Mouse (Mus musculus) embryonic facial prominence, embryonic 13.5 days (tissue): ENCODE measurements around the gene Als2cr12. TPM values are rescaled to one million over a fixed set of nuclear protein-coding genes. Genes with fewer than 3 reads are reported as not detected.

Source experiments
- ATAC-seq: fragments of 200-750 bp; cut with Nextera tagmentation; 2 replicates; pipeline ENCODE4 v1.8.0; 2017; ENCODE audit warnings: low read depth; ENCODE audit not compliant: insufficient number of reproducible peaks, insufficient read depth, low FRiP score, low TSS enrichment
- H3K27ac ChIP-seq: fragments of 300-500 bp; sonication (generic); 2 replicates; pipeline ENCODE4 v1.5.1; 2015; ENCODE audit warnings: moderate library complexity, mild to moderate bottlenecking, inconsistent platforms
- H3K27me3 ChIP-seq: fragments of 300-500 bp; sonication (generic); 2 replicates; pipeline ENCODE4 v1.6.1; 2015; ENCODE audit warnings: mild to moderate bottlenecking, inconsistent platforms
- H3K36me3 ChIP-seq: fragments of 300-500 bp; sonication (generic); 2 replicates; pipeline ENCODE4 v1.6.1; 2015; ENCODE audit warnings: mild to moderate bottlenecking, inconsistent platforms
- H3K4me1 ChIP-seq: fragments of 300-500 bp; sonication (generic); 2 replicates; pipeline ENCODE4 v1.6.1; 2015; ENCODE audit warnings: inconsistent platforms
- H3K4me2 ChIP-seq: fragments of 300-500 bp; sonication (generic); 2 replicates; pipeline ENCODE4 v1.6.1; 2015; ENCODE audit warnings: moderate library complexity, mild to moderate bottlenecking, inconsistent platforms
- H3K4me3 ChIP-seq: fragments of 300-500 bp; sonication (generic); 2 replicates; pipeline ENCODE4 v1.5.1; 2015; ENCODE audit warnings: mild to moderate bottlenecking, inconsistent platforms
- H3K9ac ChIP-seq: fragments of 300-500 bp; sonication (generic); 2 replicates; pipeline ENCODE4 v1.6.1; 2015; ENCODE audit warnings: mild to moderate bottlenecking, inconsistent platforms
- H3K9me3 ChIP-seq: fragments of 300-500 bp; sonication (generic); 2 replicates; pipeline ENCODE4 v1.6.1; 2016; ENCODE audit warnings: inconsistent platforms
- WGBS: fragments of 180-500 bp; shearing (Covaris S2); methylation state at CpG from one replicate; pipeline ENCODE4 v1.1.7; 2015; ENCODE audit warnings: mixed read lengths; 5-methylcytosine and 5-hydroxymethylcytosine counted together
- polyA plus RNA-seq: library from polyadenylated mRNA; unstranded; fragments of >200 nt; fragmentation: Nextera tagmentation; extraction: Ambion mirVana; gene quantifications from 2 replicates; pipeline ENCODE4 v1.2.1, GENCODE M21; 2015

The Als2cr12 gene
- polyA plus RNA-seq, 1 experiment from 2014 or later, result not detected

DNA sequence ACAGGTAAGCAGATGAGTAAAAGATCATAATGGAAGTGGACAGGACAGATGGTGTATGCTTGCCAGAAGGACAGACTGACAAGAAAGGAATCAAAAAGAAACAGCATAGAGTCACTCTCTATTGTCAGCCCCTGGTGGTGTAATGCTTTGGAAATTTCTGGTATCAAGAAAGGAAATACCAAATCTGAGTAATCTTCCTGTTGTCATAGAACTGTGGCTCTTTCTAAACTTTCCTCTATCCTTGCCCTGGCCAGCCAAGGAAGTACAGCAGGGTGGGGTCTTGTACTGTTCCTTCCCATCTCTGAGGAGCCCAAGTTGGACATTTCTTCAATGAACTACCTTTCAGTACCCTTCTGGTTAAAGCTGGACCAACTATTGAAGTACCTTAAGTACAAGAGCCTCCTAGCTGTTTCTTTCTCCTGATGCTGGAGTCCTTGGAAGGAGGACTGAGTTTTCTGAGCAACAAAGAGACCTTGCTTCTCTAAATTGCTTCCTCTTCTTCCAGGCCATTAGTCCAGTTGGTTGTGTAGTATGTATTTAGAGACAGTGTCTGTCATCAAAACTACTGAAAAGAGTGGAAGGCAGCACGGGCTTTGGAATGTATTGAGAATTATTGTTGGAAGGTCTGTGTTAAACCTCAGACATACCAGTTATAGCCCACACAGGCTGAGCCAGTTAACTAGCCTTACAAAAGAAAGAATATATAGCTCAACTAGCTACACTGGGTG is 31.4 kb upstream of the Als2cr12 start:
- Histone ChIP-seq H3K27me3 (no peaks in the 10 kb centered on the region), H3K27ac (no peak overlapping the region), H3K4me2 (no peak overlapping the region), H3K9ac (no peak overlapping the region), H3K9me3 (no peaks in the 10 kb centered on the region), H3K4me3 (no peak overlapping the region), H3K36me3 (peaks cover 60% of the 10 kb centered on the region), H3K4me1 (peaks cover 9% of the 10 kb centered on the region)
- ATAC-seq, result no peak
- WGBS, result 87% methylated on average over 1 of the region's 1 CpGs

- Histone ChIP-seq H3K9ac (no peak overlapping the region), H3K4me2 (no peak overlapping the region), H3K4me3 (no peak overlapping the region), H3K27ac (no peak overlapping the region), H3K27me3 (no peaks in the 10 kb centered on the region), H3K36me3 (peaks cover 49% of the 10 kb centered on the region), H3K9me3 (no peaks in the 10 kb centered on the region), H3K4me1 (peaks cover 9% of the 10 kb centered on the region)
- 82% methylated on average over 5 of the region's 5 CpGs for WGBS
- ATAC-seq, result no peak
Observed at GRCm38 (mm10) chr1:58725767-58726166, 30.0 kb upstream of the Als2cr12 start.

DNA sequence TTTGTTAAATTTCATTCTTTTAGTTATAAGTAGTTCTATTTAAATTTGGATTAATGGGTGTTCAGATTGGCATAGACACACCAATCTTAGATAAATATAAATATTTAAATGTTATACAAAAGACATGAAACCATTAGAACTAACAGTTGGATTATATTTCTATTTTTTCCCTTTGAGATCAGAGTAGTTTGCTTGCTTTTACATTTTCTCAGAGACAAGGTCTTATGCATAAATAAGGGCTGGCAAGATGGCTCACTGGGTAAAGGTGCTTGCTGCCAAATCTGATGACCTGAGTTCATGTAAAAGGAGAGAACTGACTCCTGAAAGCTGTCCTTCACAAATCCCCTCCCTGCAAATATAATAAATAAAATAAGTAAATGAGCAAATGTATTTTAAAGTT is 29.3 kb upstream of the Als2cr12 start:
- Histone ChIP-seq H3K27me3 (no peaks in the 10 kb centered on the region), H3K4me3 (no peak overlapping the region), H3K4me2 (no peak overlapping the region), H3K4me1 (peaks cover 11% of the 10 kb centered on the region), H3K9me3 (no peaks in the 10 kb centered on the region), H3K36me3 (peaks cover 48% of the 10 kb centered on the region), H3K27ac (no peak overlapping the region), H3K9ac (no peak overlapping the region)
- ATAC-seq, result no peak

DNA sequence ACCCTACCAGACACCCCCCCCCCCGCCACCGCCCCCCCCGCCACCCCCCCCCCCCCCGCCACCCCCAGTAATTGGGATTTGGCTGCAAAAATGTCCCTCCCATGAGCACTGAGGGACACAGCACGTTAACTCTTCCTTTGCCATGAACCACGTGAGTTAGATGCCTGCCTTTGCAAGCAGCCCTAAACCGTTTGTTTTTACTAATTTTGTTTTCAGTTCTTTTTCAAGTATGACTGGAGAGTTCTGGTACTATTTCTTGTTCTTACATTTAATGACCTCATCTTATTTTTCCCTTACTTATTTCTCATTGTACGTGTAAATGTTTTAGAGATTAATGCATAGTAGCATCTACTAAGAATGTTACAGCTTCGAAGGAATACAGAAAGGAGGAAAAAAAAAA is 28.7 kb upstream of the Als2cr12 start:
- no peak for ATAC-seq
- Histone ChIP-seq H3K4me2 (no peak overlapping the region), H3K4me3 (no peak overlapping the region), H3K27ac (no peak overlapping the region), H3K4me1 (peaks cover 16% of the 10 kb centered on the region), H3K9me3 (no peaks in the 10 kb centered on the region), H3K36me3 (peaks cover 48% of the 10 kb centered on the region), H3K9ac (no peak overlapping the region), H3K27me3 (no peaks in the 10 kb centered on the region)
- 39% methylated on average over 9 of the region's 9 CpGs for WGBS

DNA sequence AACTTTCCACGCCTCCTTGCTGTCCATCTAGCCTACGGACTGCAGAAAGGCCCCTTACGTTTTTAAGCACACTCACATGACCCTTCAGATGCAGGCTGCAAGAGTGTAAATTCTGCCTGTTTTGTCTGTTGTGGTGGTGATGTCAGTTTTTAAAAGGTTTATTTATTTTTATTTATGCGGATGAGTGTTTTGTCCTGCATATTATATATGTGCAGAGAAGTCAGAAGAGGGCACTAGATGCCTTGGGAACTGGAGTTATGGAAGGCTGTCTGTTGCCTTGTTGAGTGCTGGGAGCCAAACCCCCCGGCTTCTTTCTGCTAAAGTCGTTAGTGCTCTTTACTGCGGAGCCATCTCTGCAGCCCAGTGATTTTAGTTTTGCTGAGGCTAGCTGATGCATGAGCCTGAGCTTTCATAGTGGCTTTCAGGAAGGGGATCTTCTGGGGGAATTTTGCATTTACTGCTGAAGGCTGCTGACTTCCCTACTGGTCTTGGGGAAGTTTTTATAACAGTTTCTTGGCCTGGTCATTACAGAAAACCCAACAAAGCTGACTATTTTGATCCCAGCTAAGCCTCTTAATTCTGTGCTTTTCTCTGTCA is 28.1 kb upstream of the Als2cr12 start:
- ATAC-seq, result no peak
- H3K4me2 ChIP-seq, result peak overlapping the region; percentile 14; the same call in 1 of the 2 replicates
- H3K27ac ChIP-seq, result 0 out of 2 replicates have a peak overlapping the region, but pooled peaks have one; percentile 28

GRCm38 (mm10) chr1:58723062-58723808 is 27.4 kb upstream of the Als2cr12 start:
- Histone ChIP-seq H3K27me3 (no peaks in the 10 kb centered on the region), H3K9me3 (no peaks in the 10 kb centered on the region), H3K4me3 (no peak overlapping the region), H3K27ac (no peak overlapping the region), H3K9ac (no peak overlapping the region), H3K36me3 (peaks cover 44% of the 10 kb centered on the region), H3K4me1 (peaks cover 19% of the 10 kb centered on the region), H3K4me2 (no peak overlapping the region)
- no peak for ATAC-seq
- WGBS, result 56% methylated on average over 7 of the region's 7 CpGs

More for the DNA sequence above, 28.1 kb upstream of the Als2cr12 start:
- H3K4me3 ChIP-seq, result no peak overlapping the region
- 61% methylated on average over 7 of the region's 7 CpGs for WGBS
- H3K9ac ChIP-seq, result no peak overlapping the region
- peaks cover 18% of the 10 kb centered on the region for H3K4me1 ChIP-seq
- no peaks in the 10 kb centered on the region for H3K27me3 ChIP-seq
- H3K9me3 ChIP-seq, result no peaks in the 10 kb centered on the region
- H3K36me3 ChIP-seq, result peaks cover 48% of the 10 kb centered on the region

- Histone ChIP-seq H3K36me3 (peaks cover 41% of the 10 kb centered on the region), H3K4me3 (no peak overlapping the region), H3K4me2 (no peak overlapping the region), H3K27ac (no peak overlapping the region), H3K9ac (no peak overlapping the region), H3K4me1 (peaks cover 19% of the 10 kb centered on the region), H3K27me3 (no peaks in the 10 kb centered on the region), H3K9me3 (no peaks in the 10 kb centered on the region)
- no peak for ATAC-seq
- 86% methylated on average over 11 of the region's 11 CpGs for WGBS
Observed at GRCm38 (mm10) chr1:58722115-58722938, 26.5 kb upstream of the Als2cr12 start.

DNA sequence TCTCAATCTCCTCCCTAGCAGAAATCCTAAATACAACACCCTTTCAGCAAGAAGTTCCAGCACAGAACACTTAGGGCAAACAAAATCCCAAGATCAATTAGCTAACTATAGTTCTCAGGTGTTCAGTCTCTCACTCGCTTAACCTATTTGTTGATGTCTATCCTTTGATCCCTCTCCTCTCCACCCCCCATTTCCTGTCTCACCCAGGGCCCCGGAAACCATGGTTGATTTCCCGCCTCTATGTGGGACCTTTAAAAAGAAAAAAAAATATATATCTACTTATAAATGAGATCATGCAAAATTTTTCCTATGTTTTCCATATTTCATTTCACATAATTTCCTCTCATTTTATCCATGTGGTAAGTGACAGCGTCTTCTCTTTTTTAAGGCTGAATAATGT is 25.2 kb upstream of the Als2cr12 start:
- no peak for ATAC-seq
- 71% methylated on average over 4 of the region's 4 CpGs for WGBS
- Histone ChIP-seq H3K36me3 (peaks cover 40% of the 10 kb centered on the region), H3K9me3 (no peaks in the 10 kb centered on the region), H3K4me2 (no peak overlapping the region), H3K4me1 (peaks cover 22% of the 10 kb centered on the region), H3K27me3 (no peaks in the 10 kb centered on the region), H3K4me3 (no peak overlapping the region), H3K9ac (no peak overlapping the region), H3K27ac (no peak overlapping the region)

- ATAC-seq, result no peak
- Histone ChIP-seq H3K4me2 (no peak overlapping the region), H3K4me3 (no peak overlapping the region), H3K36me3 (peaks cover 48% of the 10 kb centered on the region), H3K27me3 (no peaks in the 10 kb centered on the region), H3K27ac (no peak overlapping the region), H3K9me3 (no peaks in the 10 kb centered on the region), H3K4me1 (peaks cover 30% of the 10 kb centered on the region), H3K9ac (no peak overlapping the region)
- WGBS, result 84% methylated on average over 8 of the region's 8 CpGs
Observed at GRCm38 (mm10) chr1:58720090-58720489, 24.3 kb upstream of the Als2cr12 start.

DNA sequence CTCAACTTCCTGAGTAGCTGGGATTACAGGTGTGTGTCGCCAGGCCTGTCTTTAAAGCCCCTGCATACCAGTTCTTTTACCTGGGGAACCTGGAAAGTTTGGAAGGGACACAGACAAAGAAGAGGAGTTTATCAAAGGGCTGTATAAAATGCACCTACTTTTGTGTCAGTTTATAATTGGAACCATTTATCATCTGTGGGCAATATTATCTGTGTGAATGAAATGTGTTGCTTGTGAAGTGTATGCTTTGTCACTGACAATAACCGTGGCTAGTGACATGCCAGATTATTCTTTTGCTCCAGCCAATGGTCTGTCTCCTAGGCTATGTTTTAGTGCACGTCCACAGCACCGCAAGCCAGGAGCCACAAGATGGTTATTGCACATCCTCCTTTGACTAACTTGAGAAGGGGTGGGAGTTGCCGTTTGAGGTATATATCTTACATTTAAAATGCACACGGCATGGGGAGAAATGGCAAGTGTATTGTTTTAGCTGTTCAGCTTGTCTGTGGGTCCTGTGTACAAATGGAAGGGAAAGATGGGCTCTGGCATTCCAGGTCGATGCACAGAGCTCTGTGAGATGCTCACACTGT is 23.7 kb upstream of the Als2cr12 start:
- Histone ChIP-seq H3K36me3 (peaks cover 52% of the 10 kb centered on the region), H3K27ac (no peak overlapping the region), H3K4me2 (no peak overlapping the region), H3K27me3 (no peaks in the 10 kb centered on the region), H3K4me3 (no peak overlapping the region), H3K4me1 (peaks cover 36% of the 10 kb centered on the region), H3K9me3 (no peaks in the 10 kb centered on the region), H3K9ac (no peak overlapping the region)
- WGBS, result 87% methylated on average over 7 of the region's 7 CpGs
- ATAC-seq, result no peak
